24 mouse cellular contexts compared by ENCODE assay signal in the genomic region with DNA sequence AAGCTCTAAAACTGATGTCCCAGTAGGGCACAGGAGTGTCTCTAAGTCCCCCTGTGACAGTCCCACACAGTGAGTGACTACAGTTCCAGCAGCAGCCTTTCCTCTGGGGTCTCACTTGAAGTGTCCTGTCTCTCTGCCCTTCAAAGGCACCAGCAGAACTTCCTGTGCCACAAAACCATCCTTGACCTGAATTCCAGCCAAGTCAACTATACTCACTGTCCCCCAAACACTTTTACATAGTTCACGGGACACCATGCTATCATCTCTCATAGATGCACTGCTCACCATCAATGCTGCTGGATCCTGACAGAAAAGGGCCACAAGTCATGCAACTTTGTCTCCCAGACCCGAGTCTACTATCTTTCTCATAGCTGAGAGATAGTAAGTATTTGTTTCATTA.
"Had no signal": no experiment of that assay in that cellular context is flagged by ENCODE, and none has a peak within 500 bp of the region (broad histone marks: within the 10 kb centered on the region; RNA-seq: fewer than 3 reads in every experiment).

No protein-coding gene starts in this region.

- H3K4me1 ChIP-seq: embryonic facial prominence, embryonic 10.5 days; embryonic facial prominence, embryonic 12.5 days; embryonic facial prominence, embryonic 13.5 days; embryonic facial prominence, embryonic 15.5 days had no signal

- H3K4me3 ChIP-seq: embryonic facial prominence, embryonic 10.5 days; embryonic facial prominence, embryonic 12.5 days; embryonic facial prominence, embryonic 13.5 days; embryonic facial prominence, embryonic 15.5 days; erythroblast, embryonic 14.5 days; forebrain, embryonic 10.5 days; forebrain, embryonic 12.5 days; forebrain, embryonic 13.5 days; forebrain, embryonic 15.5 days; gastrocnemius, adult 2 months; heart, adult 2 months had no signal

- H3K27me3 ChIP-seq: embryonic facial prominence, embryonic 12.5 days; embryonic facial prominence, embryonic 13.5 days; embryonic facial prominence, embryonic 15.5 days; forebrain, embryonic 12.5 days; forebrain, embryonic 13.5 days; forebrain, embryonic 15.5 days had no signal

- H3K27ac ChIP-seq: embryonic facial prominence, embryonic 10.5 days; embryonic facial prominence, embryonic 12.5 days; embryonic facial prominence, embryonic 13.5 days; embryonic facial prominence, embryonic 15.5 days; forebrain, embryonic 10.5 days; forebrain, embryonic 12.5 days; forebrain, embryonic 13.5 days; forebrain, embryonic 15.5 days; gastrocnemius, adult 2 months; heart, adult 2 months had no signal

- DNase-seq: cerebellum, adult 9-10 months; cerebellum, adult 9-11 months; cerebellum, postnatal 10 days; cerebellum, postnatal 14 days; cerebellum, postnatal 25 days; cerebellum, postnatal 36 days; embryo, embryonic 11 days; forebrain, postnatal 0 days; gastrocnemius, adult 2 months; gastrocnemius, postnatal 10 days; gastrocnemius, postnatal 14 days; gastrocnemius, postnatal 25 days; gastrocnemius, postnatal 36 days; heart, adult 18-20 months; heart, adult 2 months had no signal

- H3K36me3 ChIP-seq: embryonic facial prominence, embryonic 10.5 days; embryonic facial prominence, embryonic 12.5 days; embryonic facial prominence, embryonic 13.5 days; embryonic facial prominence, embryonic 15.5 days; forebrain, embryonic 15.5 days had no signal
